Mouse (Mus musculus) lung, postnatal 36 days (tissue): ENCODE measurements around the gene E130308A19Rik.

ENCODE experiments used
- DNase-seq: peaks from one replicate; pipeline ENCODE4 v3.0.0; 2022; ENCODE audit warnings: mixed read lengths

Gene E130308A19Rik

GRCm38 (mm10) chr4:59684306-59684705 lies 58.3 kb downstream of the E130308A19Rik start:
- no peak for DNase-seq

DNA sequence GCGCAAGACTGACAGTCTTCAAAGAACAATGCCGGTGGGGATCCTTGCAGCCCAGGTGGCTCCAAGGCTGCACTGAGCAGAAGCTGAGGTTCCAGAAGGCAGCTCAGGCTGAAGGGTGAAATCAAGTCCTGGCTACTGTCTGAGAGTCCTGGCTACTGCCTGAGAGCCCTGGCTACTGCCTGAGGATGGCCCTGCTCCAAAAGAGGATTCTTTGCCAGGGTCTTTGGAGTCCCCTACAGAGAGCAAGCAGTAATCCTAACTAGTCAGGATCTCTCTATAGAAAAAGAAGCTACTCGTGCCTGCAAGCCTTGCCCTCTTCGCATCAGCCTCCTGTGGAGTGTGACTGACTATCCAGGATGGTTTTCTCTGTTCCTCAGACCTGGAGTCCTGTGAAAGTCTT lies 60.7 kb downstream of the E130308A19Rik start:
- DNase-seq: no peak

DNA sequence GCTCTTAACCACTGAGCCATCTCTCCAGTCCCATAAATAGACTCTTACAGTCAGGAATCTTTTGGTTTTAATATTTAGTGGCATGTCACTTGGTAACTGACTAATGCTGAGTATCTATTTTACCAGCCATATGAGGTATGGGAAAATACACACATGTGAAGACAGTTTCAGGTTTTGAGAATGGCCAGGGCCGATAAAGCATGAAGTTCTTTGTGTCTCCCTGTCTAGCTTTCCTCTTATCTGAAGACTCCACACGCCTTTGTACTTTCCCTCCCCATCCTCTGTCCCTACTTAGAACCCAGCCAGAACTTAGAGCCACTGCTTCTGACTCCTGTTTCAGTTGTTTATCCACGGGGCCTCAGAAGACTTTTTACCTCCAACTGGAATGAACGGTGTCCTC lies 63.0 kb downstream of the E130308A19Rik start:
- no peak for DNase-seq

DNA sequence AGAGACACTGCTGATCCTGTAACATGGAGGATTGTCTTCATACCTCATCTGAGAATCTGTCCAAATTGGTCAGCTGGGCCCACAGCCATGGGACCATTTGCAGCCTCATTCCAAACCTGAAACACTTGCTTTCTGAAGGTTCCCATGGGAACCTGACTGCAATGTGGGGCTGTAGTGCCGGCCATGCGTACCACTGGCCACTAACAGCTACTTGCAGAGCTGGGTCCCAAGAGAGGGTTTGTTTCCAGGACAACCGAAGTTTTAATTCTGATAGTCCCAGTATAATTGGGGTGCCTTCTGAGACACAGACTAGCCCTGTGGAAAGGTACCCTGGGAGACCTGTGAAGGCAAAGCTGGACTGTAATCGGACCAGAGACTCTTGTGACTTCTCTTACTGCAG lies 64.1 kb downstream of the E130308A19Rik start:
- DNase-seq: no peak

DNA sequence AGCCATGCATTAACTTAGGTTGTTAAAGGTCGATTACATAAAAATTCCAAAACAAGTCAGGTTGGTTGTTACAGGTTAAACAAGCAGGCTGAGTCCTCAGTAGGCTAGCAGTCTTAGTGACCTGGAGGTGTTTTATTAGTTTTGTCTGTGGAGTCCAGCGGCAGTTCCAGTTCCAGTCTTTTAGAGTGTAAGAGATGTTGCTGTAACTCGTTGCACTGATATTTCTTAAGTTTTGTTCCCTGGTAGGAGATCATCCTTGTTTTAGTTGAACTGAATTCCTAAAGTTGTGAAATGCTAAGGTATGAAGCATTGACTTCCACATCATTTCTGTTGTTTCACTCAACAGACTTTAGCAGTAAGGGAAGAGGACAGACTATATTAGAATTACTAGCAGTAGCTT lies 70.8 kb downstream of the E130308A19Rik start:
- no peak for DNase-seq

- peak; percentile 32 for DNase-seq
Observed at GRCm38 (mm10) chr4:59697869-59698268, 71.9 kb downstream of the E130308A19Rik start.

GRCm38 (mm10) chr4:59699014-59699792 lies 73.2 kb downstream of the E130308A19Rik start:
- no peak for DNase-seq

GRCm38 (mm10) chr4:59709321-59709720 lies 83.3 kb downstream of the E130308A19Rik start:
- no peak for DNase-seq

DNA sequence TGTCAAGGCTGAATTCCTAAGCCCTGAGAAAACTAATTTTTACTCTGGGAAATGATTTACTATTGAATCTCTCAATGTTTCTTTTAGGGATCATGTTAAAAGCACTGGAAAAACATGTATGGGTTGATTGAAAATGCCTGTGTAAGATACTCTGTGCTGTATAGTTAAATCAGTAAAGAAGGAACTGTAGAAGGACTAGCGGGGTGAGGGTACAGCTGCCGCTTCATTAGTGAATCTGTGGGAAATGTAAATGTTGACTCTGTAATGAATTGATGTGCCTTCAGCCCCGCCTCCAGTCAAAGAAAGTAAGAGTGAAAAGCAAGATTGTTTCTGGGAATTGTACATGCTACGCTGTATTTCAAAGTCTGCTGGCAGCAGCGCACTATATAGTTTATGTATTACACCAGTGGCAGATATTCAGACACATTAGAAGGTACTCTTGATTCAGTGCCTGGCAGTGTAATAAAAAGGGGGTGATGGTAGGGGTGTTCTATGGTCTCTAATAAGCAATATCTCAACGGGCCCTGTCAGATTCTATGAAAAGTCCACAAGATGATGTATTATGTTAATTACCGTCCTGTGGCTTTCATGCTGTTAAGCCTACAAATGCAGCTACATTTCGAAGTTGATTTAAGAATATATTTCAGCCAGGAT lies 84.9 kb downstream of the E130308A19Rik start:
- no peak for DNase-seq

DNA sequence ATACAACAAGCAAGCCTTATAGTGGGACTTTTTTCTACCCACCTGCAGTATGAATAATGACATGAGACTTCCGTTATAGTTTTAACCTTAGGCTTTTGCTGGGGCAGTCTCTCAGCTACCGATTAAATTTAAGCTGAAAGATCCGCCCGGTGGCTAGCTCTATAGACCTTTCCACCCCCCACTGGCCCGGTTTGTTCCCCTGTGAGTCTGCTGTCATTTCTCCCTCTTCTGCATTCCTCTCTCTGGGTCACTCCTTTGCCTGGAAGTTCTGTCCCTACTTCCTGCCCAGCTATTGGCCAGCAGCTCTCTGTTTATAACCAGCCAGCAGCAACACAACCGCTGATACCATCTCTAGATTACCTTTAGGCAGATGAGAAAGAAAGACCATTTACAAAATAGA lies 86.4 kb downstream of the E130308A19Rik start:
- no peak for DNase-seq

DNA sequence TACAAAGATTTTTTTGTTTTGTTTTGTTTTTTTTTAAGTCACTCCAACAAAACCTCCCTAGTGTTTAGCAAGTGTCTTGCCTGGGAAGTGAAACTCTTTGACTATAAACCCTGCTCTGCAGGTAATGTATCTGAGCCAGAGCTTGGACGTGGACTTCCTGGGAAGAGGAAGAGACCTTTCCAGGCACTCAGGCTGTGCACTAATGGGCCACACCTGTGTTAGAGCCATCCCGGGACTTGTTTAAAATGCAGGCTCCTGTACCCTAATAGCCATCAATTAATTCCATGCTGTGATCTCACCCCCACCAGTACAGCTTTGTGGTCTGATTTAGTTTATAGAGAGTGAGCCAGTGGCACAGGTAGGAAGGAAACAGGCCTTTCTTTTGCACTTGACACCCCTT lies 86.9 kb downstream of the E130308A19Rik start:
- DNase-seq: no peak

- DNase-seq: no peak
Observed at GRCm38 (mm10) chr4:59714472-59714871, 88.5 kb downstream of the E130308A19Rik start.

GRCm38 (mm10) chr4:59714926-59715325 lies 88.9 kb downstream of the E130308A19Rik start:
- DNase-seq: no peak

GRCm38 (mm10) chr4:59715531-59715930 lies 89.5 kb downstream of the E130308A19Rik start:
- no peak for DNase-seq

- peak; percentile 68 for DNase-seq
Observed at GRCm38 (mm10) chr4:59717349-59717748, 91.3 kb downstream of the E130308A19Rik start.

GRCm38 (mm10) chr4:59718542-59718941 lies 92.5 kb downstream of the E130308A19Rik start:
- no peak for DNase-seq

- no peak for DNase-seq
Observed at GRCm38 (mm10) chr4:59719481-59720355, 93.7 kb downstream of the E130308A19Rik start.

GRCm38 (mm10) chr4:59721811-59722210 lies 95.8 kb downstream of the E130308A19Rik start:
- no peak for DNase-seq

- DNase-seq: no peak
Observed at GRCm38 (mm10) chr4:59725579-59725978, 99.6 kb downstream of the E130308A19Rik start.

DNA sequence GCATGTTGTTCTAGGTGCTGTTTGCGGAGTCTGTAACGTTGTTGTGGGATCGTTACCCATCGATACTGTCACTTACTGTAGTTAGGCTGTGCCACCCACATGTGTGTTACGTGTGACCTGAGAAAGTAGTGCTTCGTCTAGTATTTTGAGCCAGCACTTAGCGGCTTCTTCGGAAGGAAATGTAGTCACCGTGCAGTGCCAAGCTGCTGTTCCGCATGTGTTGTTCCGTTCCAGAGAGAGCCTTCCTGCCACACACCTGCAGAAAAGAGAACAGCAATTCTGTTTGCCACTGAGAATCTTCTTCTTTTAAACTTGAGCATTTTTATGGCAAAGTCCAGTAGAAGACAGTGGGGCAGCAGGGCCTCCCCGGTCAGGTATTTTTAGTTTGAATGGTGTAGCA lies 100.5 kb downstream of the E130308A19Rik start:
- DNase-seq: peak; percentile 14

- no peak for DNase-seq
Observed at GRCm38 (mm10) chr4:59727187-59727877, 101.3 kb downstream of the E130308A19Rik start.

DNA sequence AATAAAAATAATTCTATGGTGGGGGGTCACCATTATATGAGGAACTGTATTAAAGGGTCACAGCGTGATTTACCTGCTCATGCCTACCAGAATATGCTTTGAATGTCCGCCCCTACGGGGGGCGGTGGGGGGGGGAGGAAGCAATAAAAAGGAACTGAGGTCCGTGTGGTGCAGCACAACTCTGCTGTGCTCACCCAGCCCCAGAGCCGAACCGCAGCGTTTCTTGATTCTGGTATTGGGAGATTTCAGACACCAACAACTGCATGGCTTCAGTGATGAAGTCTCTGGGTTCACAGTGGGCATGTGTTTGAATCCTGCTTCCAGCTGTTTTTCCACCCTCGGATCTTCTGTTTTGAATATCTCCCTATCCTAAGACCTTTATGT lies 101.9 kb downstream of the E130308A19Rik start:
- DNase-seq: no peak

- DNase-seq: no peak
Observed at GRCm38 (mm10) chr4:59728839-59729238, 102.8 kb downstream of the E130308A19Rik start.
